Mouse (Mus musculus) hindbrain, embryonic 16.5 days (tissue): Measurements from ENCODE around the gene Pacs1. TPM values are rescaled to one million over a fixed set of nuclear protein-coding genes. Genes with fewer than 3 reads are reported as not detected.
"Not testable (repeated sequence)": the region's sequence is repeated elsewhere in the genome, so short reads cannot be mapped to it uniquely, and the experiment has no call there.

Experiments
- ATAC-seq: fragments of 200-750 bp; cut with Nextera tagmentation; 2 replicates; pipeline ENCODE4 v1.8.0; 2017; ENCODE audit warnings: moderate TSS enrichment, moderate library complexity
- H3K27ac ChIP-seq: fragments of 300-500 bp; sonication (generic); 2 replicates; pipeline ENCODE4 v1.5.1; 2014; ENCODE audit warnings: low read depth, mild to moderate bottlenecking, control low read depth, low read length, moderate library complexity
- H3K27me3 ChIP-seq: fragments of 300-500 bp; sonication (generic); replicated peaks from 2 replicates; pipeline ENCODE4 v1.6.1; 2014; ENCODE audit warnings: low read length; ENCODE audit not compliant: control insufficient read depth, insufficient read depth
- H3K36me3 ChIP-seq: fragments of 300-500 bp; sonication (generic); 2 replicates; pipeline ENCODE4 v1.6.1; 2014; ENCODE audit warnings: mild to moderate bottlenecking, low read length, moderate library complexity, mixed read lengths; ENCODE audit not compliant: control insufficient read depth, insufficient read depth
- H3K4me1 ChIP-seq: fragments of 300-500 bp; sonication (generic); 2 replicates; pipeline ENCODE4 v1.6.1; 2014; ENCODE audit warnings: low read depth, low read length; ENCODE audit not compliant: control insufficient read depth, insufficient read depth
- H3K4me2 ChIP-seq: fragments of 300-500 bp; sonication (generic); 2 replicates; pipeline ENCODE4 v1.6.1; 2014; ENCODE audit warnings: mild to moderate bottlenecking, low read length, control low read depth, moderate library complexity
- H3K4me3 ChIP-seq: fragments of 300-500 bp; sonication (generic); 2 replicates; pipeline ENCODE4 v1.5.1; 2014; ENCODE audit warnings: mild to moderate bottlenecking, low read length, control low read depth, moderate library complexity
- H3K9ac ChIP-seq: fragments of 300-500 bp; sonication (generic); 2 replicates; pipeline ENCODE4 v1.6.1; 2014; ENCODE audit warnings: low read depth, mild to moderate bottlenecking, control low read depth, low read length, moderate library complexity
- H3K9me3 ChIP-seq: fragments of 300-500 bp; sonication (generic); 2 replicates; pipeline ENCODE4 v1.6.1; 2014; ENCODE audit warnings: mild to moderate bottlenecking, low read length, moderate library complexity; ENCODE audit not compliant: control insufficient read depth
- WGBS: fragments of 180-500 bp; shearing (Covaris S2); extraction: QIAGEN DNeasy Blood & Tissue Kit; methylation state at CpG from one replicate; pipeline ENCODE4 v1.1.7; 2014; 5-methylcytosine and 5-hydroxymethylcytosine counted together
- polyA plus RNA-seq: library from polyadenylated mRNA; unstranded; fragments of >200 nt; fragmentation: Nextera tagmentation; extraction: Ambion mirVana; gene quantifications from 2 replicates; pipeline ENCODE4 v1.2.1, GENCODE M21; 2015

The Pacs1 gene
- polyA plus RNA-seq, 1 experiment from 2014 or later, result 47.6 TPM

DNA sequence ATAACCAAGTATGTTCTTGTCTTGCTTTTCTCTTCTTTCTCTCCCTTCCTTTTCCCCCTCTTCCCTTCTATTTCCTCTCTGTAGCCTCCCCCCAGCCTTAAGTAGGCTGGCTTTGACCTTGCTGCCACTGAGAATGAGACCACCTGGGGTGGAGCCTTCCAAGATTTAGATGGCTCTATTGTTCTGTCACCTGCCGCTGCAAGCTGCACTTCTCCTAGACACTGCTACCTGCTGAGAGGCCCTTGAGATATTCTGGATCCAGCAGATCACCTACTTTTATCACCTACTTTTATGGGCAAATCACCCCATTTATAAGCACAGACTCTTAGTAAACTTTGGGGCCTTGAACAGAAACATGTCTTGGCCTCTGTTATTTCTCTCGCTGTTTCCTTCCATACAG is 48.3 kb downstream of the Pacs1 start:
- Histone ChIP-seq H3K36me3 (no peaks in the 10 kb centered on the region), H3K27me3 (no peaks in the 10 kb centered on the region), H3K4me2 (no peak overlapping the region), H3K9ac (no peak overlapping the region), H3K4me1 (no peaks in the 10 kb centered on the region), H3K9me3 (no peaks in the 10 kb centered on the region), H3K4me3 (no peak overlapping the region), H3K27ac (no peak overlapping the region)
- 56% methylated on average over 2 of the region's 2 CpGs for WGBS
- no peak for ATAC-seq

DNA sequence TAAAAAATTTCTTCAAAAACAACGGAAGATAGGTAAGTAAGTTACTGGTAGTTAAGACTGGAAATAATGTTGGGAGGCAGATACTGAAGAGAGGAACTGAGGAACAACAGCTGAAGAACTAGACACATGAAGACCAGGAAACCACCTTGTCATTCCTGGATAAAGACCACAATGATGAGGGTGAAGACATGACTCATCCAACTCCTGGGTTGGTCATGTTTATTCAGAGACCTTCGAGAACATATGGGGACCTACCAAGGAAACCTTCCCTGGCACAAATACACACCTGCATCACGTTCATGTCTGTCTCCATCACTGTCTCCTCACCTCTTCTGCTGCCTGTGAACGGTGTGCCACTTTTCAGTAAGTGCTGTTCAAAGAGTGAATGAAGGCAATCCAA is 48.8 kb downstream of the Pacs1 start:
- Histone ChIP-seq H3K4me1 (no peaks in the 10 kb centered on the region), H3K9me3 (no peaks in the 10 kb centered on the region), H3K4me3 (no peak overlapping the region), H3K36me3 (no peaks in the 10 kb centered on the region), H3K9ac (no peak overlapping the region), H3K27ac (no peak overlapping the region), H3K27me3 (no peaks in the 10 kb centered on the region), H3K4me2 (no peak overlapping the region)
- WGBS, result 88% methylated on average over 4 of the region's 4 CpGs
- no peak for ATAC-seq

DNA sequence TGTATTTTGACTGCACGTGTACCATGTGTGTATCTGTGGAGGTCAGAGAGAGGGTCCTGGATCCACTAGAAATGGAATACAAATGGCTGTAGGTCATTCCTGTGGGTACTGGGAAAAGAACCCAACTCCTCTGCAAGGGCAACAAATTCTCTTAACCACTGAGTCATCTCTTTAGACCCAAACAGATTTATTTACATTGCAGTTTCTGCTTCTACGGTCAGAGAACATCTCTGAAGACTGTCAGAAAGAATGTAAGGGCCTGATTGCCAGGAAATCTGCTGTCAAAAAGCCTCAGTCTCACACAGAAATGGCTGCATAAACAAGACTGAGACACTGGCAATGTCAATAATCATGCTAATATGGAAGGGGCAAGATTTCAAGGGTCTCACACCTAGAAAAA is 51.0 kb downstream of the Pacs1 start:
- WGBS, result 83% methylated on average over 2 of the region's 2 CpGs
- Histone ChIP-seq H3K27me3 (no peaks in the 10 kb centered on the region), H3K9me3 (no peaks in the 10 kb centered on the region), H3K36me3 (no peaks in the 10 kb centered on the region), H3K9ac (no peak overlapping the region), H3K4me3 (no peak overlapping the region), H3K4me1 (no peaks in the 10 kb centered on the region), H3K4me2 (no peak overlapping the region), H3K27ac (no peak overlapping the region)
- no peak for ATAC-seq

DNA sequence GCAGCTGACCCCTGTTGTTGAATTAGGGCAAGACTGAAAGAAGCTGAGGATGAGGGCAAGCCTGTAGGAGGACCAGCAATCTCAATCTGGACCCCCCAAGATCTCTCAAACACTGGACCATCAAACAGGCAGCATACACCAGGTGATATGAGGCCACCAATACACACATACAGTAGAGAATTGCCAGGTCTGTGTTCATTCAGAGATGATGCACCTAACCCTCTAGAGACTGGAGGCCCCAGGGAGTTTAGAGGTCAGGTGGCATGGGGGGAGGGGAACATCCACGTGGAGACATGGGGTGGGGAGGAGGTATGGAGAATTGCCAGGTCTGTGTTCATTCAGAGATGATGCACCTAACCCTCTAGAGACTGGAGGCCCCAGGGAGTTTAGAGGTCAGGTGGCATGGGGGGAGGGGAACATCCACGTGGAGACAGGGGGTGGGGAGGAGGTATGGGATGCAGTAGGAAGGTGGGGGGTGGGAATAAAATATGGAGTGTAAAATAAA is 51.6 kb downstream of the Pacs1 start:
- WGBS, result 20% methylated on average over 2 of the region's 2 CpGs

DNA sequence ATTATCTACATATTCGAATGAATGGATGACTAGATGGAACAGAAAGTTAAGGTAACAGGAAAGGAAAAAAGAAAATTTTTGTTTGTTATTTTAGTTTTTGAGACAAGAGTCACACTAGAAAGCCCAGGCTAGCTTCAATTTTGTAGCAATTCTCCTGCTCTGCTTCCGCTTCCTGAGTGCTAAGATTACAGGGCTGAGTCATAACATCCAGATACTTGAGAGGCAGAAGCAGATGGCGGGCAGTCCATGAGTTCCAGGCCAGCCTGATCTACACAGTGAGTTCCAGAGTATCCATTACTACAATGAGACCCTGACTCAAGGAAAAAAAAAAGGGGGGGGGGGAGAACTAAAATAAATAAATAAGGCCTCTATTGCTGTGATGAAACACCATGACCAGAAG is 52.5 kb downstream of the Pacs1 start:
- 97% methylated on average over 3 of the region's 3 CpGs for WGBS
- Histone ChIP-seq H3K9ac (no peak overlapping the region), H3K9me3 (no peaks in the 10 kb centered on the region), H3K36me3 (no peaks in the 10 kb centered on the region), H3K4me1 (no peaks in the 10 kb centered on the region), H3K27me3 (no peaks in the 10 kb centered on the region), H3K27ac (no peak overlapping the region), H3K4me2 (no peak overlapping the region), H3K4me3 (no peak overlapping the region)
- ATAC-seq, result no peak

More for the DNA sequence above, 51.6 kb downstream of the Pacs1 start:
- not testable (repeated sequence) for ATAC-seq, H3K9me3 ChIP-seq, H3K4me1 ChIP-seq, H3K27ac ChIP-seq, H3K27me3 ChIP-seq, H3K4me2 ChIP-seq, H3K36me3 ChIP-seq, H3K4me3 ChIP-seq, H3K9ac ChIP-seq

DNA sequence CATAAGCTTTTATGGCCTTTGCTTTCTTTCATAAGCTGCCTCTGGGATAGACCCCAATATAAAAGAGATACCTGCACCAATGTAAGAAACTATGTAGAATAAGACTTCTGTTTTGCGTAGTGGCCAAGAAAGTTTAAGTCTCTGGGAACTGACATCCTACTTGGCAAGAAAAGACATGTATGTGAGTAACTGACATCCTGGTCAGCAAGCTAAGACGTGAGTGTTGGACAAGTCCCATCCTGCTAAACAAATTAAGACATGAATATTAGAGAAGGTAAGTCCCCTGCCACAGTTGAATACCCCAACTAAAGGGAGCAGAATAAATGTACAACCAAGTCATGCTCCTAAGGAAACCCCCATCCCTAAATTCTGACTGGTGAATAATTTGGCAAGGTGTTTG is 71.2 kb downstream of the Pacs1 start:
- no peak overlapping the region for H3K4me2 ChIP-seq
- no peaks in the 10 kb centered on the region for H3K36me3 ChIP-seq
- 95% methylated on average over 2 of the region's 2 CpGs for WGBS
- no peaks in the 10 kb centered on the region for H3K4me1 ChIP-seq
- no peak overlapping the region for H3K27ac ChIP-seq
- ATAC-seq, result no peak
- no peak overlapping the region for H3K4me3 ChIP-seq
- no peak overlapping the region for H3K9ac ChIP-seq
- no peaks in the 10 kb centered on the region for H3K27me3 ChIP-seq
- no peaks in the 10 kb centered on the region for H3K9me3 ChIP-seq

DNA sequence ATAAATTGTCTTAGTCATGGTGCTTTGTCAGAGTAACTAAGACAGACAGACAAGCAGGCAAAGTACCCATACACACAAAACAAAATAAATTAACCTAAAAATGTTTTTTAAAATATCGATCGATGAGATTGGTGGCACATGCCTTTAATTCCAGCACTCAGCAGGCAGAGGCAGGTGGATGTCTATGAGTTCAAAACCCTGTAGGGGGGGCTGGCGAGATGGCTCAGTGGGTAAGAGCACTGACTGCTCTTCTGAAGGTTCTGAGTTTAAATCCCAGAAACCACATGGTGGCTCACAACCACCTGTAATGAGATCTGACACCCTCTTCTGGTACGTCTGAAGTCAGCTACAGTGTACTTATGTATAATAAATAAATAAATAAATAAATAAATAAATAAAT is 72.3 kb downstream of the Pacs1 start:
- WGBS, result 94% methylated on average over 4 of the region's 4 CpGs
- not testable (repeated sequence) for H3K4me3 ChIP-seq, ATAC-seq, H3K4me2 ChIP-seq, H3K9me3 ChIP-seq, H3K27ac ChIP-seq, H3K27me3 ChIP-seq, H3K36me3 ChIP-seq, H3K4me1 ChIP-seq, H3K9ac ChIP-seq

DNA sequence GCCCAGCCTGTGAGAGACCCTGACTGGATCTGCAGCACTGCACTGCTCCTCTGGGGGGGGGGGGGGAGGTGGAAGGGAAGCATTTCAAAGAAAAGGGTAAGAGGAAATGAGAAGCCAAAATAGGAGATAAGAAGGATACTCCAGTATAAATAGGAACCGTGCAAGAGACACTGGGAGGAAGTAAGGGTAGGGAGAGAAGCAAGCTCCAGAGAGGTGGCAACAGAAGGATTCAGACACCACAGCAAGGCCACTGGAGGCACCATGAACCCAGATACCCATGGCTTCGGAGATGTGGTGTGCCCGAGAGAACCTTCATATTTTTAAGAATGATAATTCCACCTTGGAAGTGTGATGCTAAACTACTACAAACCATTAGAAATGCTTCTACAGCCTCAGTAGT is 74.4 kb downstream of the Pacs1 start:
- ATAC-seq, result no peak

DNA sequence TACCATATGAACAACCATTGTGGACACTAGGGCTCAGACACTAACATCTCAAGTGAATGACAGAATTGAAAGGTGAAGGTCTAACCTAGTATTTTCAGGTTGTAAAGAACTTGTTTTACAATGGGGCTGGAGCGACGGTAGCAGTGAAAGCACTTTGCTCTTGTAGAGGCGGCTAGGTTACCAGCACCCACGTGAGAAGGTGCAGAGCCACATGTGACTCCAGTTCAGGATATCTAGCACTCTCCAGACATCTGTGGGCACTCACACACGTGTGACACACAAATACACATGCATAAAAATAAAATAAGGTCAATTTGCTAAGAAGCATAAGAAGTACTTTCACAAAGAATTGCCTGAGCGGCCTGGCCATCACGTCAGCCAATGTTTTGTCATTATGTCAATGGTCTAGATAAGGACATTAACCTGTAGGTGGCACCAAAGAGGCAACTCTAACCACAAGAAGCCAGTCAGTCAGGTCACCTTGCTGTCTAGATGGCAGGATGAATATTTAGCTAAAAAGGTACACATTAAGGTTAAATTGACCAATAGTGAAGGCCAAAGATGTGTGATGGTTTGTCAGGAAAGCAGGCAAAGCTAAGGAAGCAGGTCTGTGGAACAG is 77.4 kb downstream of the Pacs1 start:
- WGBS, result 57% methylated on average over 7 of the region's 7 CpGs
- Histone ChIP-seq H3K27me3 (no peaks in the 10 kb centered on the region), H3K4me2 (no peak overlapping the region), H3K4me3 (no peak overlapping the region), H3K9me3 (no peaks in the 10 kb centered on the region), H3K9ac (no peak overlapping the region), H3K4me1 (peaks cover 5% of the 10 kb centered on the region; the same call in 1 of the 2 replicates), H3K36me3 (no peaks in the 10 kb centered on the region), H3K27ac (no peak overlapping the region)
- no peak for ATAC-seq

More for the DNA sequence above, 74.4 kb downstream of the Pacs1 start:
- no peak overlapping the region for H3K4me3 ChIP-seq
- no peak overlapping the region for H3K9ac ChIP-seq
- WGBS, result 82% methylated on average over 3 of the region's 3 CpGs
- H3K36me3 ChIP-seq, result no peaks in the 10 kb centered on the region
- no peaks in the 10 kb centered on the region for H3K9me3 ChIP-seq
- H3K4me1 ChIP-seq, result no peaks in the 10 kb centered on the region
- no peak overlapping the region for H3K27ac ChIP-seq
- H3K4me2 ChIP-seq, result no peak overlapping the region
- no peaks in the 10 kb centered on the region for H3K27me3 ChIP-seq

DNA sequence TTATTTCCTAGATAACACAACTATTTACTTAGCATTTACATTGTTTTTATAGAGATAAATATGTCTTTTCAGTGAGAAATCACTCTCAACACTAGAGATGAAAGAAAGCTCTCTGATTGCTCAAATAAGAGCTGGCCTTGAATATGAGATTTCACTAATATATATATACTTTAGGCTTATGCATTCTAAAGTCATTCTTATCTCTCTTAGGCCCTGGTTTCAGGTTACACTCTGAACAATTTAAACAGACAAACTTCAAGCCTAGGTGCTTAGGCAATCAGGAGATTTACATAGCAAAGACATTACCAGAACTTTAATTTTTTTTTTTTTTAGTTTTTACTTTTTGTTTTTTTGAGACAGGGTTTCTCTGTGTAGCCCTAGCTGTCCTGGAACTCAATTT is 80.5 kb downstream of the Pacs1 start:
- Histone ChIP-seq H3K4me3 (no peak overlapping the region), H3K36me3 (no peaks in the 10 kb centered on the region), H3K9me3 (no peaks in the 10 kb centered on the region), H3K9ac (no peak overlapping the region), H3K4me1 (peaks cover 5% of the 10 kb centered on the region; the same call in 1 of the 2 replicates), H3K27ac (no peak overlapping the region), H3K27me3 (no peaks in the 10 kb centered on the region), H3K4me2 (no peak overlapping the region)
- ATAC-seq, result no peak
